Mouse (Mus musculus) stomach, embryonic 15.5 days (tissue): ENCODE results near the gene Sp7. TPM values are rescaled to one million over a fixed set of nuclear protein-coding genes. Genes with fewer than 3 reads are reported as not detected.

ENCODE experiments used
- ATAC-seq: fragments of 200-750 bp; cut with Nextera tagmentation; 2 replicates; pipeline ENCODE4 v1.8.0; 2017; ENCODE audit warnings: low read depth, moderate number of reproducible peaks, moderate TSS enrichment; ENCODE audit not compliant: insufficient read depth, low FRiP score
- H3K27ac ChIP-seq: fragments of 300-500 bp; sonication (generic); 2 replicates; pipeline ENCODE4 v1.5.1; 2015; ENCODE audit warnings: mild to moderate bottlenecking, inconsistent platforms
- H3K27me3 ChIP-seq: fragments of 300-500 bp; sonication (generic); replicated peaks from 2 replicates; pipeline ENCODE4 v1.6.1; 2015; ENCODE audit warnings: inconsistent platforms
- H3K36me3 ChIP-seq: fragments of 300-500 bp; sonication (generic); 2 replicates; pipeline ENCODE4 v1.6.1; 2015; ENCODE audit warnings: inconsistent platforms
- H3K4me1 ChIP-seq: fragments of 300-500 bp; sonication (generic); 2 replicates; pipeline ENCODE4 v1.6.1; 2015; ENCODE audit warnings: inconsistent platforms
- H3K4me2 ChIP-seq: fragments of 300-500 bp; sonication (generic); 2 replicates; pipeline ENCODE4 v1.6.1; 2015; ENCODE audit warnings: mild to moderate bottlenecking, inconsistent platforms
- H3K4me3 ChIP-seq: fragments of 300-500 bp; sonication (generic); replicated peaks from 2 replicates; pipeline ENCODE4 v1.5.1; 2015; ENCODE audit warnings: inconsistent platforms
- H3K9ac ChIP-seq: fragments of 300-500 bp; sonication (generic); 2 replicates; pipeline ENCODE4 v1.6.1; 2015; ENCODE audit warnings: inconsistent platforms
- H3K9me3 ChIP-seq: fragments of 300-500 bp; sonication (generic); 2 replicates; pipeline ENCODE4 v1.6.1; 2016; ENCODE audit warnings: inconsistent platforms
- WGBS: fragments of 180-500 bp; shearing (Covaris S2); methylation state at CpG from one replicate; pipeline ENCODE4 v1.1.7; 2015; 5-methylcytosine and 5-hydroxymethylcytosine counted together
- polyA plus RNA-seq: library from polyadenylated mRNA; unstranded; fragments of >200 nt; fragmentation: Nextera tagmentation; extraction: Ambion mirVana; gene quantifications from 2 replicates; pipeline ENCODE4 v1.2.1, GENCODE M21; 2015

Sp7 gene
- 1.0 and 1.1 TPM in 2 replicates for polyA plus RNA-seq

GRCm38 (mm10) chr15:102366733-102367344 is at the start of gene Sp7:
TSS of gene Sp7 (minus strand) at chr15:102367182.
- WGBS, result 6% methylated on average over 15 of the region's 15 CpGs
- H3K9me3 ChIP-seq, result no peaks in the 10 kb centered on the region
- no peaks in the 10 kb centered on the region for H3K36me3 ChIP-seq
- H3K4me2 ChIP-seq, result peak within 1 kb of the TSS; percentile 55
- H3K27me3 ChIP-seq, result 0 out of 2 replicates have a peak, but pooled peaks cover 3% of the 10 kb centered on the region
- peak within 1 kb of the TSS; percentile 27 for H3K4me3 ChIP-seq
- no peak for ATAC-seq
- H3K4me1 ChIP-seq, result peaks cover 29% of the 10 kb centered on the region
- no peak within 1 kb of the TSS for H3K27ac ChIP-seq
- no peak within 1 kb of the TSS for H3K9ac ChIP-seq

- no peaks in the 10 kb centered on the region for H3K9me3 ChIP-seq
- no peak overlapping the region for H3K4me3 ChIP-seq
- no peak overlapping the region for H3K27ac ChIP-seq
- H3K4me1 ChIP-seq, result peaks cover 8% of the 10 kb centered on the region; the same call in 1 of the 2 replicates
- H3K27me3 ChIP-seq, result no peaks in the 10 kb centered on the region
- peaks cover 31% of the 10 kb centered on the region for H3K36me3 ChIP-seq
- H3K4me2 ChIP-seq, result no peak overlapping the region
- ATAC-seq, result no peak
- H3K9ac ChIP-seq, result no peak overlapping the region
Observed at GRCm38 (mm10) chr15:102413687-102414086, 46.7 kb upstream of the Sp7 start.

- ATAC-seq, result no peak
- no peaks in the 10 kb centered on the region for H3K27me3 ChIP-seq
- H3K4me1 ChIP-seq, result peaks cover 15% of the 10 kb centered on the region; the same call in 1 of the 2 replicates
- no peaks in the 10 kb centered on the region for H3K9me3 ChIP-seq
- 90% methylated on average over 1 of the region's 1 CpGs for WGBS
- H3K27ac ChIP-seq, result no peak overlapping the region
- peaks cover 41% of the 10 kb centered on the region for H3K36me3 ChIP-seq
- H3K9ac ChIP-seq, result no peak overlapping the region
- H3K4me2 ChIP-seq, result peak overlapping the region; percentile 30; the same call in 1 of the 2 replicates
- H3K4me3 ChIP-seq, result no peak overlapping the region
Observed at GRCm38 (mm10) chr15:102411077-102411476, 44.1 kb upstream of the Sp7 start.

- Histone ChIP-seq H3K9ac (no peak overlapping the region), H3K4me1 (peaks cover 15% of the 10 kb centered on the region; the same call in 1 of the 2 replicates), H3K4me2 (peak overlapping the region; percentile 30; the same call in 1 of the 2 replicates), H3K36me3 (peaks cover 41% of the 10 kb centered on the region), H3K4me3 (no peak overlapping the region), H3K27ac (no peak overlapping the region), H3K27me3 (no peaks in the 10 kb centered on the region), H3K9me3 (no peaks in the 10 kb centered on the region)
- WGBS, result 95% methylated on average over 3 of the region's 3 CpGs
- no peak for ATAC-seq
Observed at GRCm38 (mm10) chr15:102409286-102409685, 42.3 kb upstream of the Sp7 start.

DNA sequence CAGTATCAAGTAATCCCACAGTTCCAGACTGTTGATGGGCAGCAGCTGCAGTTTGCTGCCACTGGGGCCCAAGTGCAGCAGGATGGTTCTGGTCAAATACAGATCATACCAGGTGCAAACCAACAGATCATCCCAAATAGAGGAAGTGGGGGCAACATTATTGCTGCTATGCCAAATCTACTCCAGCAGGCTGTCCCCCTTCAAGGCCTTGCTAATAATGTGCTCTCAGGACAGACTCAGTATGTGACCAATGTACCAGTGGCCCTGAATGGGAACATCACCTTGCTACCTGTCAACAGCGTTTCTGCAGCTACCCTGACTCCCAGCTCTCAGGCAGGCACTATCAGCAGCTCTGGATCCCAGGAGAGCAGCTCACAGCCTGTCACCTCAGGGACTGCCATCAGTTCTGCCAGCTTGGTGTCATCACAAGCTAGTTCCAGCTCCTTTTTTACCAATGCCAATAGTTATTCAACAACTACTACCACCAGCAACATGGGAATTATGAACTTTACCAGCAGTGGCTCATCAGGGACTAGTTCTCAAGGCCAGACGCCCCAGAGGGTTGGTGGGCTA is 41.7 kb upstream of the Sp7 start:
- no peak overlapping the region for H3K9ac ChIP-seq
- peaks cover 41% of the 10 kb centered on the region for H3K36me3 ChIP-seq
- WGBS, result 69% methylated on average over 2 of the region's 2 CpGs
- no peak overlapping the region for H3K4me3 ChIP-seq
- no peak for ATAC-seq
- H3K9me3 ChIP-seq, result no peaks in the 10 kb centered on the region
- H3K4me1 ChIP-seq, result peaks cover 15% of the 10 kb centered on the region; the same call in 1 of the 2 replicates
- no peaks in the 10 kb centered on the region for H3K27me3 ChIP-seq
- no peak overlapping the region for H3K27ac ChIP-seq
- H3K4me2 ChIP-seq, result no peak overlapping the region

DNA sequence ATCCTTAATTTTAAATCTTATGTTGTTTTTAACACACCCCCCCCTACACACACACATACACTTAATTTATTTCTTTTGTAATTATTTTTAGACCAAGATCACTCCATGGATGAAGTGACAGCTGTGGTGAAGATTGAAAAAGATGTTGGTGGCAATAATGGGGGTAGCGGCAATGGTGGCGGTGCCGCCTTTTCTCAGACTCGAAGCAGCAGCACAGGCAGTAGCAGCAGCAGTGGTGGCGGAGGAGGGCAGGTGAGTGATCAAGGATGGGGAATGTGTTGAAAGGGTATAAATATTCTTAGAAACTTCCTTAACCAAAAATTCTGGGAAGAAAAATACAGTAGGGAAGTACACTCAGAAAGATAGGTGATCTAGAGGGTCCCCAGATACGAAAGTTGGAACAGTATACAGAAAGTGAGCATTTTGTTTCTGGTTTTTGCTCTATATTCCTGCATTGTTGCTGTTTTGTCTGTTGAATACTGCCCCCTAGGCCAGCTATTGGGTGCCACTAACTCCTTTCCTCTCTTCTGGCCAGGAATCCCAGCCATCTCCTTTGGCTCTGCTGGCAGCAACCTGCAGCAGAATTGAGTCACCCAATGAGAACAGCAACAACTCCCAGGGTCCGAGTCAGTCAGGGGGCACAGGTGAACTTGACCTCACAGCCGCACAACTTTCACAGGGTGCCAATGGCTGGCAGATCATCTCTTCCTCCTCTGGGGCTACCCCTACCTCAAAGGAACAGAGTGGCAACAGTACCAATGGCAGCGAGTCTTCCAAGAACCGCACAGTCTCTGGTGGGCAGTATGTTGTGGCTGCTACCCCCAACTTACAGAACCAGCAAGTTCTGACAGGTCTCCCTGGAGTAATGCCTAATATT is 40.9 kb upstream of the Sp7 start:
- Histone ChIP-seq H3K9ac (no peak overlapping the region), H3K4me1 (peaks cover 15% of the 10 kb centered on the region; the same call in 1 of the 2 replicates), H3K36me3 (peaks cover 37% of the 10 kb centered on the region), H3K27me3 (no peaks in the 10 kb centered on the region), H3K9me3 (no peaks in the 10 kb centered on the region), H3K27ac (no peak overlapping the region), H3K4me2 (no peak overlapping the region), H3K4me3 (no peak overlapping the region)
- WGBS, result 92% methylated on average over 10 of the region's 10 CpGs
- no peak for ATAC-seq

DNA sequence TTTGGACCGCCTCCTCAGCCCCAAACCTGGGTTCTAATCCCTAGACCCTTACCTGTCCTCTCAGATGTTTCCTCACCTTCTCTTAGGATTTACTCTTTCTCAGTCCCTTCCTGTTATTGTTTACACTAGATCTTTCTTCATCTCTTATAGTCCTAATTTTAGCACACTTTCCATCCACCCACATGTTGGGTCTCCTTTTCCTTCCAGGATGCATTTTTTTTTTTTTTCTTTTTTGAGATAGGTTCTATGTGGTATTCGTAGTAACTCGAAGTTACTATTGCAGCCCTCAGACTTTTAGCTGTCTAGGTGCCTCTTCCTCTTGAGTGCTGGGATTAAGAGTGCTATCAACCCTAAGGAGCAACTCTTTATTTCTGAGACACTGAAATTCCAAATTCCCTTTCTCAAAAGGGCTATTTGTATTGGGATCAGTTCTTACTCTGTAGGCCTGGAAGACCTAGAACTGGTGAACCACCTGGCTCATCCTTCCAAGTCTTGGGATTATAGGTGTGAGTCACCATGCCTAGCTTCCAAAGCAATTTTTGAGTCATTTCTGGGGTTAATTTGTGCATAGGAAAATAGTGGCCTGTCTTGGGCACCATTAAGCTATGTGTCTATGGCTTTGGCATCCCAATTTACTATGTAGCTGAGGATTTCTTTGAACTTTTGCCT is 40.1 kb upstream of the Sp7 start:
- Histone ChIP-seq H3K4me2 (peak overlapping the region; percentile 47), H3K9me3 (no peaks in the 10 kb centered on the region), H3K4me3 (peak overlapping the region; percentile 67), H3K4me1 (peaks cover 15% of the 10 kb centered on the region; the same call in 1 of the 2 replicates), H3K27ac (peak overlapping the region; percentile 98), H3K36me3 (peaks cover 36% of the 10 kb centered on the region), H3K27me3 (no peaks in the 10 kb centered on the region), H3K9ac (no peak overlapping the region)
- whole genome bisulfite sequencing, result 14% methylated on average over 3 of the region's 3 CpGs
- no peak for ATAC-seq

GRCm38 (mm10) chr15:102406196-102406911 is 39.4 kb upstream of the Sp7 start:
- WGBS, result under 1% methylated on average over 42 of the region's 69 CpGs
- no peaks in the 10 kb centered on the region for H3K9me3 ChIP-seq
- peak overlapping the region; percentile 47 for H3K4me2 ChIP-seq
- peaks cover 30% of the 10 kb centered on the region for H3K36me3 ChIP-seq
- ATAC-seq, result peak; percentile 32
- H3K27me3 ChIP-seq, result no peaks in the 10 kb centered on the region
- H3K4me3 ChIP-seq, result peak overlapping the region; percentile 67
- H3K9ac ChIP-seq, result peak overlapping the region; percentile 46
- H3K27ac ChIP-seq, result peak overlapping the region; percentile 98
- peaks cover 15% of the 10 kb centered on the region; the same call in 1 of the 2 replicates for H3K4me1 ChIP-seq

DNA sequence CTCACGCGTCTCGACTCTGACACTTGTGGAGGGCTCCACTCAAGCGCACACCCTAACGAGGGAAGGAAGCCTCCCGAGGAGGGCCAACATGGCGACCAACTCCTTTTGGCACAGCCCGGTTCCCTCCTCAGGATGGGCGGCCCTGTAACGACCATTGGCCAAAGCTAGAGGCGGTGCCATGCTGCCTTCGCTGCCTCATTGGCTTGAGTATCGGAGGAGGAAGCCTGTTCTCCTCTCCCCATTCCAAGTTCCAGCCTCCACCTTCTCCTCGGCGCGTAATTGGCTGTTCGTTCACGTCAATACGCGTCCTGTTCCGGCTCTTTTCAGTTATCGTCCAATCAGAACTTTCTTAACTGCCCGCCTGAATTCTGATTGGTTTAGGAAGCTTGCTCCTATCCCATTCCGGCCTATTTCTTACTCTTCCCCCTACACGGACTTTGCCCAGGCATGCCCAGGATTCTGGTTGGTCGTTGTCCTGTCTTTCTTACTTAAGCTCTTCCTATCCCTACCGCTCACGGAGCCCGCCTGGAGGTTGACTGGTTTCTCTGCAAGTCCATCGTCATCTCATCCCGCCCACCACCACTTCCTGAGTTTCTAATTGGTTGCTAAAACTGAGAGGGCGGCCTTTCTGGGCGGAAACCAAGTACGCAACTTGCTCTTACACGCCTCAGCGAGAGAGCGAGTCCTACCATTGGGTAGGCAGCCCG is 38.7 kb upstream of the Sp7 start, which contains the start of gene Sp1:
Sp1 (plus strand) TSS at position 655 of the 707 bp plus-strand sequence.
- WGBS, result under 1% methylated on average over 38 of the region's 38 CpGs
- Histone ChIP-seq H3K27me3 (no peaks in the 10 kb centered on the region), H3K4me1 (peaks cover 15% of the 10 kb centered on the region), H3K9me3 (no peaks in the 10 kb centered on the region), H3K36me3 (peaks cover 28% of the 10 kb centered on the region), H3K4me3 (peak within 1 kb of the TSS; percentile 67), H3K9ac (peak within 1 kb of the TSS; percentile 81), H3K27ac (peak within 1 kb of the TSS; percentile 100), H3K4me2 (peak within 1 kb of the TSS; percentile 76)
- ATAC-seq, result peak; percentile 96

GRCm38 (mm10) chr15:102404608-102405488 is 37.9 kb upstream of the Sp7 start:
- H3K4me2 ChIP-seq, result peak overlapping the region; percentile 76
- 15% methylated on average over 34 of the region's 34 CpGs for WGBS
- peaks cover 15% of the 10 kb centered on the region for H3K4me1 ChIP-seq
- H3K9ac ChIP-seq, result peak overlapping the region; percentile 81
- H3K36me3 ChIP-seq, result peaks cover 20% of the 10 kb centered on the region
- H3K27ac ChIP-seq, result peak overlapping the region; percentile 100
- H3K4me3 ChIP-seq, result peak overlapping the region; percentile 56
- H3K27me3 ChIP-seq, result no peaks in the 10 kb centered on the region
- no peaks in the 10 kb centered on the region for H3K9me3 ChIP-seq
- no peak; the same call in 1 of the 2 replicates for ATAC-seq
